Mouse (Mus musculus): Measurements from ENCODE around the gene Fbxo41. TPM values are rescaled to one million over a fixed set of nuclear protein-coding genes. Genes with fewer than 3 reads are reported as not detected.

Gene Fbxo41
- polyA plus RNA-seq, 1 experiment = 0.20 TPM

GRCm38 (mm10) chr6:85498147-85498546, 4.6 kb downstream of the Fbxo41 start:
- DNase-seq (ENCODE audit: low read depth, low spot score) = no peak
- 58% methylated on average over 9 of the region's 9 CpGs for WGBS

- no peak for DNase-seq (ENCODE audit: low read depth, low spot score)
Measured at GRCm38 (mm10) chr6:85496976-85497375, 5.8 kb downstream of the Fbxo41 start.

- WGBS = 87% methylated on average over 3 of the region's 3 CpGs
Measured at GRCm38 (mm10) chr6:85491606-85492005, 11.2 kb downstream of the Fbxo41 start.

GRCm38 (mm10) chr6:85490252-85490651, 12.5 kb downstream of the Fbxo41 start:
- no peak for DNase-seq (ENCODE audit: low read depth, low spot score)
- 92% methylated on average over 4 of the region's 4 CpGs for WGBS

More at GRCm38 (mm10) chr6:85491606-85492005, 11.2 kb downstream of the Fbxo41 start:
- DNase-seq (ENCODE audit: low read depth, low spot score) = no peak

- 40% methylated on average over 3 of the region's 3 CpGs for WGBS
- DNase-seq (ENCODE audit: low read depth, low spot score) = no peak
Measured at GRCm38 (mm10) chr6:85489717-85490116, 13.1 kb downstream of the Fbxo41 start.

GRCm38 (mm10) chr6:85488510-85488909, 14.3 kb downstream of the Fbxo41 start:
- WGBS = 92% methylated on average over 4 of the region's 4 CpGs
- DNase-seq (ENCODE audit: low read depth, low spot score) = no peak

- 79% methylated on average over 2 of the region's 2 CpGs for WGBS
Measured at GRCm38 (mm10) chr6:85485738-85486137, 17.1 kb downstream of the Fbxo41 start.

GRCm38 (mm10) chr6:85483843-85484721, 18.7 kb downstream of the Fbxo41 start:
- 3% methylated on average over 92 of the region's 92 CpGs for WGBS
- DNase-seq (ENCODE audit: low read depth, low spot score) = no peak

More at GRCm38 (mm10) chr6:85485738-85486137, 17.1 kb downstream of the Fbxo41 start:
- DNase-seq (ENCODE audit: low read depth, low spot score) = no peak

- WGBS = 67% methylated on average over 16 of the region's 16 CpGs
- no peak for DNase-seq (ENCODE audit: low read depth, low spot score)
Measured at GRCm38 (mm10) chr6:85480685-85481084, 22.1 kb downstream of the Fbxo41 start.

GRCm38 (mm10) chr6:85479979-85480378, 22.8 kb downstream of the Fbxo41 start:
- 74% methylated on average over 5 of the region's 5 CpGs for WGBS
- no peak for DNase-seq (ENCODE audit: low read depth, low spot score)

GRCm38 (mm10) chr6:85478416-85478815, 24.4 kb downstream of the Fbxo41 start:
- no peak for DNase-seq (ENCODE audit: low read depth, low spot score)
- WGBS = 41% methylated on average over 14 of the region's 14 CpGs

- 34% methylated on average over 10 of the region's 10 CpGs for WGBS
- DNase-seq (ENCODE audit: low read depth, low spot score) = no peak
Measured at GRCm38 (mm10) chr6:85477366-85477917, 25.4 kb downstream of the Fbxo41 start.

GRCm38 (mm10) chr6:85475581-85475980, 27.2 kb downstream of the Fbxo41 start:
- 48% methylated on average over 3 of the region's 3 CpGs for WGBS
- no peak for DNase-seq (ENCODE audit: low read depth, low spot score)

- 61% methylated on average over 5 of the region's 5 CpGs for WGBS
- DNase-seq (ENCODE audit: low read depth, low spot score) = no peak
Measured at GRCm38 (mm10) chr6:85472542-85472941, 30.3 kb downstream of the Fbxo41 start.

GRCm38 (mm10) chr6:85471962-85472361, 30.8 kb downstream of the Fbxo41 start:
- 65% methylated on average over 8 of the region's 8 CpGs for WGBS

GRCm38 (mm10) chr6:85469660-85470430, 32.9 kb downstream of the Fbxo41 start:
- WGBS = 61% methylated on average over 5 of the region's 5 CpGs
- no peak for DNase-seq (ENCODE audit: low read depth, low spot score)

More at GRCm38 (mm10) chr6:85471962-85472361, 30.8 kb downstream of the Fbxo41 start:
- DNase-seq (ENCODE audit: low read depth, low spot score) = no peak

- no peak for DNase-seq (ENCODE audit: low read depth, low spot score)
Measured at GRCm38 (mm10) chr6:85465381-85465780, 37.4 kb downstream of the Fbxo41 start.

- WGBS = 85% methylated on average over 2 of the region's 2 CpGs
- DNase-seq (ENCODE audit: low read depth, low spot score) = no peak
Measured at GRCm38 (mm10) chr6:85459621-85460020, 43.2 kb downstream of the Fbxo41 start.

- 2% methylated on average over 7 of the region's 7 CpGs for WGBS
- DNase-seq (ENCODE audit: low read depth, low spot score) = no peak
Measured at GRCm38 (mm10) chr6:85452816-85453215, 50.0 kb downstream of the Fbxo41 start.

GRCm38 (mm10) chr6:85452411-85452665, 50.5 kb downstream of the Fbxo41 start:
- no peak for DNase-seq (ENCODE audit: low read depth, low spot score)
- under 1% methylated on average over 15 of the region's 15 CpGs for WGBS
